Mouse (Mus musculus): ENCODE measurements around the gene Il2ra. TPM values are rescaled to one million over a fixed set of nuclear protein-coding genes. Genes with fewer than 3 reads are reported as not detected.

Il2ra gene
- polyA plus RNA-seq, 1 experiment from 2014 or later, result 0.03 TPM

DNA sequence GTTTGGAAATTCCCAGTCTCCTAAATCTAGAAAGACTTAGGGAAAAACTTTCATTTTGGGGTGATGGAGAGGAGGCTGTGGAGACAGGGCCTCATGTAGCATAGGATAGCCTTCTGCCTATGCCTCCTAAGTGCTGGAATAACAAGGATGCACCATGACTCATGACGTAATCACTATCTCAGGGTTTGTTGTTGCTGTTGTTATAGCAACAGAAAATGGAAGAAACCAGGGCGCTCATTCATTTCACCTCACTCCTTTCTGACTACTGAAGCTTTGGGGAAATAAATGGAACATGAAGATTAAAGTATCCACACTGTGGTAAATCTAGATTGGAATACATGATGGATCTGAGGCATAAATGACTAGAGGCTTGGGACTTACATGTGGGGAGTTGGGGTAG is 18.9 kb upstream of the Il2ra start:
- no peak for ATAC-seq
- H3K9me3 ChIP-seq, result no peaks in the 10 kb centered on the region
- no peak overlapping the region for H3K9ac ChIP-seq
- H3K36me3 ChIP-seq, result no peaks in the 10 kb centered on the region
- no peaks in the 10 kb centered on the region for H3K27me3 ChIP-seq (replicated peaks)
- H3K4me2 ChIP-seq (replicated peaks), result no peak overlapping the region
- H3K4me1 ChIP-seq (replicated peaks), result no peaks in the 10 kb centered on the region
- no peak overlapping the region for H3K4me3 ChIP-seq (replicated peaks)
- no peak overlapping the region for H3K27ac ChIP-seq
- 79% methylated on average over 2 of the region's 2 CpGs for WGBS

- Histone ChIP-seq H3K4me1 (replicated peaks) (no peaks in the 10 kb centered on the region), H3K4me3 (replicated peaks) (no peak within 1 kb of the TSS), H3K27me3 (replicated peaks) (no peaks in the 10 kb centered on the region), H3K27ac (no peak within 1 kb of the TSS), H3K9me3 (no peaks in the 10 kb centered on the region), H3K36me3 (no peaks in the 10 kb centered on the region), H3K4me2 (replicated peaks) (no peak within 1 kb of the TSS), H3K9ac (no peak within 1 kb of the TSS)
- ATAC-seq, result no peak
- WGBS, result 89% methylated on average over 5 of the region's 5 CpGs
These were observed 16.7 kb upstream of the Il2ra start, which contains the start of gene Gm17490 for GRCm38 (mm10) chr2:11625890-11626289. Gene Gm17490 (minus strand): TSS chr2:11626264.

DNA sequence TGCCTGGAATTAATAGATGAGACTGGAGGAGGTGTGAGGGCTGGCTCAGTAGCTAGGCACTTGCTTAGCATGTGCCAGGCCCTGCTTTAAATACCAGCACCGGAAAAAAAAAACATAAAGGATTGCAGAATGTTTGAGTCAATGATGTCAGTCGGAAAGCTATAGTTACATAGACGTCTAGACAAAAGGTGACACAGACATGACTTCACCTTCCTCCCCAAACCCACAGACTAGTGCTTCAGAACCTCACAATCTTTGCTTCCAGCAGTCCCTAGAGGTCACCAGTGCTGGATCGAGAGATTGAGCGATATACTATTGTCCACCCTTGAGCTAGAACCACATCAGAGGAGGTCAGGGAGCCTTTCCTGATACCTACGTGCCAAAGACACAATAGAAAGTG is 7.6 kb upstream of the Il2ra start:
- WGBS, result 82% methylated on average over 6 of the region's 6 CpGs
- no peak overlapping the region for H3K4me2 ChIP-seq (replicated peaks)
- H3K36me3 ChIP-seq, result no peaks in the 10 kb centered on the region
- ATAC-seq, result no peak
- no peaks in the 10 kb centered on the region for H3K9me3 ChIP-seq
- H3K9ac ChIP-seq, result no peak overlapping the region
- H3K4me3 ChIP-seq (replicated peaks), result no peak overlapping the region
- H3K27me3 ChIP-seq (replicated peaks), result no peaks in the 10 kb centered on the region
- no peak overlapping the region for H3K27ac ChIP-seq
- no peaks in the 10 kb centered on the region for H3K4me1 ChIP-seq (replicated peaks)

GRCm38 (mm10) chr2:11635471-11636137 is 7.0 kb upstream of the Il2ra start:
- no peak overlapping the region for H3K9ac ChIP-seq

GRCm38 (mm10) chr2:11636138-11636480 is 6.5 kb upstream of the Il2ra start:
- Histone ChIP-seq H3K4me1 (replicated peaks) (no peaks in the 10 kb centered on the region), H3K27me3 (replicated peaks) (no peaks in the 10 kb centered on the region), H3K9ac (no peak overlapping the region), H3K9me3 (no peaks in the 10 kb centered on the region), H3K36me3 (no peaks in the 10 kb centered on the region), H3K4me2 (replicated peaks) (no peak overlapping the region), H3K4me3 (replicated peaks) (no peak overlapping the region), H3K27ac (no peak overlapping the region)
- no peak for ATAC-seq
- 69% methylated on average over 3 of the region's 3 CpGs for WGBS

More at GRCm38 (mm10) chr2:11635471-11636137, 7.0 kb upstream of the Il2ra start:
- Histone ChIP-seq H3K36me3 (no peaks in the 10 kb centered on the region), H3K4me2 (replicated peaks) (no peak overlapping the region), H3K9me3 (no peaks in the 10 kb centered on the region), H3K4me3 (replicated peaks) (no peak overlapping the region), H3K27ac (no peak overlapping the region), H3K27me3 (replicated peaks) (no peaks in the 10 kb centered on the region), H3K4me1 (replicated peaks) (no peaks in the 10 kb centered on the region)
- 94% methylated on average over 5 of the region's 5 CpGs for WGBS
- ATAC-seq, result no peak

DNA sequence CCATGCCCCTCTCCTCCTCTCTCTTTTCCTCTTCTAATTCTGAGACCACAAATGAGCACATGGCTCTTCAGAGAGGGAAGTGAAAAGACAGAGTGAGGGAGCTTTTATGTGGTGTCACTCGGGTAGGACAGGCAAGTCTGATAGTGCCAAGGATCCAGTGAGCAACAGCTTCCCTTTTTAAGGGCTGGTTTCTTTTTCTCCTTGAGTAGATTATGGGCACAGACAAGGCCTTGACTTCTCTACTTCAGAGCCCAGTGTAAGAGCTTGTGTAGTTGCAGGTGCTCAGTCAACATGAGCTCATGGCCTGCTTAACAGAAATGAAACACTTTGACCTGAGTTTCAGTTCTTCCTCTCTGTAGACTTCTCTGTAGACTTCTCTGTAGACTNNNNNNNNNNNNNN is 5.5 kb upstream of the Il2ra start:
- no peak for ATAC-seq
- no peaks in the 10 kb centered on the region for H3K9me3 ChIP-seq
- WGBS, result 71% methylated on average over 1 of the region's 1 CpGs
- H3K4me2 ChIP-seq (replicated peaks), result no peak overlapping the region
- no peaks in the 10 kb centered on the region for H3K4me1 ChIP-seq (replicated peaks)
- H3K9ac ChIP-seq, result no peak overlapping the region
- no peak overlapping the region for H3K4me3 ChIP-seq (replicated peaks)
- no peak overlapping the region for H3K27ac ChIP-seq
- H3K27me3 ChIP-seq (replicated peaks), result no peaks in the 10 kb centered on the region
- no peaks in the 10 kb centered on the region for H3K36me3 ChIP-seq

DNA sequence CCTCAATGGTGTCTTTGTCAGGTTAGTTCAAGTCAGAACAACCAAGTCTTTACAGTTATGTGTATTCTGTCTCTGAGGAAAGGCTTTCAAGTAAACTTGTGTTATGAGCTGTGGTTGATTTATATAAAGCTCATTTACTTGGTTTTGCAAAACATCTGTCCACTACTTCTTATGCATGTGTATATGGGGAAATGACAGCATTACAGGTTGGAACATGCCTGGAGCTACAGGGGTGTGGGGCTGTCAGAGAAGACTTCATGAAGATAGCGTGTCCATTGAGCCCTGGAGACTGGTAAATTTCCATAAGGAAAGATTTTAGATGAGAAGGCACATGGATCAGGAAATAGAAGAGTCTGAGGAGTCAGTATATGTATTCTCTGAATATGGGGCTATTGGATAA is 1.4 kb downstream of the Il2ra start:
- 76% methylated on average over 1 of the region's 1 CpGs for WGBS
- H3K36me3 ChIP-seq, result no peaks in the 10 kb centered on the region
- H3K4me3 ChIP-seq (replicated peaks), result no peak overlapping the region
- H3K27me3 ChIP-seq (replicated peaks), result no peaks in the 10 kb centered on the region
- H3K9ac ChIP-seq, result no peak overlapping the region
- no peak overlapping the region for H3K4me2 ChIP-seq (replicated peaks)
- ATAC-seq, result no peak
- H3K27ac ChIP-seq, result no peak overlapping the region
- no peaks in the 10 kb centered on the region for H3K9me3 ChIP-seq
- H3K4me1 ChIP-seq (replicated peaks), result no peaks in the 10 kb centered on the region

- Histone ChIP-seq H3K4me1 (replicated peaks) (no peaks in the 10 kb centered on the region), H3K27me3 (replicated peaks) (no peaks in the 10 kb centered on the region), H3K9me3 (no peaks in the 10 kb centered on the region), H3K9ac (no peak overlapping the region), H3K36me3 (no peaks in the 10 kb centered on the region), H3K4me3 (replicated peaks) (no peak overlapping the region), H3K27ac (no peak overlapping the region), H3K4me2 (replicated peaks) (no peak overlapping the region)
- WGBS, result 91% methylated on average over 2 of the region's 2 CpGs
- ATAC-seq, result no peak
These were observed 2.7 kb downstream of the Il2ra start for GRCm38 (mm10) chr2:11645297-11645696.

DNA sequence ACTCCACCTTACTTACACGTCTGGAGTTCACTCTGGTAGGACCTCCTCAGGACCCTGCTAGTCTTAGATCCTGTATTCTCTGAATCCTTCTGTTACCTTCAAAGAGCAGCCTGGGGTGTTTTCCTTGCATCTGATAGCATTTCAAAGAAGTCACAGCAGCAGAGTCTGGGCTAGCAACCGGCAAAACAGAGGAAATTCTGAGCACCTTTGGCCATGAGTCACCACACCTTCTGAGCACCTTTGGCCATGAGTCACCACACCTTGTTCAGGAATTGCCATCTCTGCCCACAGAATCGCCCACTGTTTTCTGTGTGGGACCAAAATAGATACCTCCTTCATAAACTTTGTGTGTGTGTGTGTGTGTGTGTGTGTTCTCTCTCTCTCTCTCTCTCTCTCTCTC is 8.9 kb downstream of the Il2ra start:
- Histone ChIP-seq H3K4me1 (replicated peaks) (no peaks in the 10 kb centered on the region), H3K27ac (no peak overlapping the region), H3K36me3 (no peaks in the 10 kb centered on the region), H3K9ac (no peak overlapping the region), H3K9me3 (no peaks in the 10 kb centered on the region), H3K4me3 (replicated peaks) (no peak overlapping the region), H3K27me3 (replicated peaks) (no peaks in the 10 kb centered on the region), H3K4me2 (replicated peaks) (no peak overlapping the region)
- WGBS, result 33% methylated on average over 3 of the region's 3 CpGs
- ATAC-seq, result peak; percentile 89

DNA sequence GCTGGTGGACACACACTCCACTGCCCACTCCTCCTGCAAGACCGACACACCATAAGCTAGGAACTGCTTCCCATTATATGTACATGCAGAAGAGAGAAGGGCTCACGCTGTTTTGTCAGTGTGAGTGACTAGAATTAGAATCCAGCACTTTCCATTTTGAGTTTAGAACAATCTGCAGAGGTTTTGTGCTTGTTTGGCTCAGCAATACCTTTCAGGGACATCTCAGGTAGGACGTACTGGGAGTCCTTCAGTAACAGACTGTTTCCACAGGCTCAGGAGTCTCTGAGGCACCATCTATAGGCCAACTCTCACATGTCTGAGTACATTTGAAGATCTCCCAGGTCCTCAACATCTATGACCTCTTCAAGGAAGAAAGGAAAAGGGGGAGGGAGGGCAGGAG is 9.6 kb downstream of the Il2ra start:
- Histone ChIP-seq H3K27ac (no peak overlapping the region), H3K9ac (no peak overlapping the region), H3K36me3 (no peaks in the 10 kb centered on the region), H3K4me3 (replicated peaks) (no peak overlapping the region), H3K4me1 (replicated peaks) (no peaks in the 10 kb centered on the region), H3K9me3 (no peaks in the 10 kb centered on the region), H3K27me3 (replicated peaks) (no peaks in the 10 kb centered on the region), H3K4me2 (replicated peaks) (no peak overlapping the region)
- 75% methylated on average over 3 of the region's 3 CpGs for WGBS
- ATAC-seq, result no peak

- H3K4me3 ChIP-seq (replicated peaks), result no peak overlapping the region
- H3K9ac ChIP-seq, result no peak overlapping the region
- no peaks in the 10 kb centered on the region for H3K4me1 ChIP-seq (replicated peaks)
- H3K27me3 ChIP-seq (replicated peaks), result no peaks in the 10 kb centered on the region
- no peaks in the 10 kb centered on the region for H3K9me3 ChIP-seq
- H3K4me2 ChIP-seq (replicated peaks), result no peak overlapping the region
- 54% methylated on average over 2 of the region's 2 CpGs for WGBS
- H3K36me3 ChIP-seq, result no peaks in the 10 kb centered on the region
- H3K27ac ChIP-seq, result no peak overlapping the region
- no peak for ATAC-seq
These were observed 10.2 kb downstream of the Il2ra start for GRCm38 (mm10) chr2:11652780-11653179.

DNA sequence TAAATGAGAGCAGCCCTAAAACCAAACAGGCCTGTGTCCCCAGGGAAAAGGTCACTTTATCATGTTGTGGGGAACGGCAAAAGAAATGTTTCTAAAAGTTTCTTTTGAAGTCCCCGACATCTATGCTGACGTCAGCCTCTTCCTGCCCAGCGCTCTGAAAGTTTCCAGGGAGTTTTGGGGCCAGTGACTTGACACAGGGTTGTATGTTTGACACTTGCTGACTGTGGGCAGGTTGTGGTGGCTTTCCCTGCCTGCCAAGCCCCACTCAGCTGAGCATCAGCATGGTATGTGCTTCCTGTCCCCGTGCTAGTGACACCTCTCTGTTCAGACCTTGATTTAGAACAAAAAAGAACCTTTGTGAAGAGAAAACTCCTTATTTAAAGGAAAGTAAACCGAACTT is 10.7 kb downstream of the Il2ra start:
- ATAC-seq, result no peak
- H3K9me3 ChIP-seq, result no peaks in the 10 kb centered on the region
- H3K4me1 ChIP-seq (replicated peaks), result no peaks in the 10 kb centered on the region
- H3K4me2 ChIP-seq (replicated peaks), result no peak overlapping the region
- no peaks in the 10 kb centered on the region for H3K27me3 ChIP-seq (replicated peaks)
- no peaks in the 10 kb centered on the region for H3K36me3 ChIP-seq
- H3K4me3 ChIP-seq (replicated peaks), result no peak overlapping the region
- H3K9ac ChIP-seq, result no peak overlapping the region
- H3K27ac ChIP-seq, result no peak overlapping the region
- WGBS, result 47% methylated on average over 6 of the region's 6 CpGs

DNA sequence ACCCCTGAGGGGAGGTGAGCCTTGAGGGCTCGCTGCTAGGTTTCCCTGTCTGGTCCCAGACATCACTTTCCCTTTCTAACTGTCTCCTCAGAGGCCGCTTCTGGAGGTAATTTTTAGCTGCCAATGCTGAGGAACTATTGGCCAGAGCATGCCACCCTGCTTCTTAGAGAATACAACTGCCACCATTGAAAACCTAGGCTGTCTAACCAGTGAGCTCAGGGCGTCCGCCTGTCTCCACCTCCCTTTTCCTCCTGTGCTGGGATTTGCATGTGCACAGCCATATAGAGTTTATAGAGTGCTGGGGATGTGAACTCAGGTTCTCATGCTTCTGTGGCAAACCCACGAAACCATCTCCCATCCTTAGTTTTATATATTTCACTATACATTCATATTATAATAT is 11.2 kb downstream of the Il2ra start:
- whole genome bisulfite sequencing, result 73% methylated on average over 5 of the region's 5 CpGs
- no peak for ATAC-seq
- no peak overlapping the region for H3K4me2 ChIP-seq (replicated peaks)

More for the DNA sequence above, 11.2 kb downstream of the Il2ra start:
- Histone ChIP-seq H3K9ac (no peak overlapping the region), H3K4me3 (replicated peaks) (no peak overlapping the region), H3K36me3 (no peaks in the 10 kb centered on the region), H3K27me3 (replicated peaks) (no peaks in the 10 kb centered on the region), H3K27ac (no peak overlapping the region), H3K4me1 (replicated peaks) (no peaks in the 10 kb centered on the region), H3K9me3 (no peaks in the 10 kb centered on the region)

All from intestine, embryonic 15.5 days (tissue).